Mouse (Mus musculus) CH12.LX (cell line): Measurements from ENCODE around the gene Gpatch3. TPM values are rescaled to one million over a fixed set of nuclear protein-coding genes. Genes with fewer than 3 reads are reported as not detected.
A peak's percentile ranks its signal among the peaks of the same experiment; 100 is the strongest.

Experiments
- DNase-seq: peaks from one replicate; pipeline ENCODE4 v3.0.0-alpha.2; 2013; ENCODE audit errors: extremely low read depth
- H3K27ac ChIP-seq: 2 replicates; pipeline ENCODE4 v1.5.1; 2012; ENCODE audit warnings: low read depth, mild to moderate bottlenecking, control low read depth, moderate library complexity; ENCODE audit not compliant: insufficient read depth
- H3K27me3 ChIP-seq: replicated peaks from 2 replicates; pipeline ENCODE3; 2012; ENCODE audit warnings: inconsistent platforms
- H3K36me3 ChIP-seq, 2 experiments: replicated peaks in 1 of 2; 2 replicates each; pipeline versions ENCODE3 to v1.6.1; 2012; ENCODE audit warnings: inconsistent platforms in 1 of 2, low read length in 1 of 2, mild to moderate bottlenecking in 1 of 2, mixed read lengths in 1 of 2, moderate library complexity in 1 of 2; ENCODE audit not compliant: control insufficient read depth in 1 of 2, insufficient read depth in 1 of 2
- H3K4me1 ChIP-seq, 2 experiments: 2 replicates each; pipeline ENCODE4 v1.6.1; 2012; ENCODE audit warnings: inconsistent platforms in 1 of 2, moderate library complexity in 1 of 2; ENCODE audit not compliant: insufficient read depth in 2 of 2, control insufficient read depth in 1 of 2
- H3K4me2 ChIP-seq: 2 replicates; pipeline ENCODE4 v1.6.1; 2012; ENCODE audit warnings: low read depth, mild to moderate bottlenecking, control low read depth; ENCODE audit not compliant: poor library complexity, insufficient read depth, severe bottlenecking
- H3K4me3 ChIP-seq, 3 experiments: fragments of 150-350 bp in 1 of 3; sonication (generic) in 1 of 3; replicated peaks in 1 of 3; 2 replicates each; pipeline versions ENCODE3 to v1.5.1; 2011 to 2012; ENCODE audit warnings: low read depth in 2 of 3, low read length in 2 of 3, mild to moderate bottlenecking in 2 of 3, moderate library complexity in 2 of 3, control low read depth in 1 of 3, improper control_type of control experiment in 1 of 3, inconsistent platforms in 1 of 3, mixed read lengths in 1 of 3; ENCODE audit not compliant: poor library complexity in 1 of 3
- H3K79me2 ChIP-seq: replicated peaks from 2 replicates; pipeline ENCODE4 v1.6.1; 2012; ENCODE audit warnings: mild to moderate bottlenecking, moderate library complexity; ENCODE audit not compliant: control insufficient read depth, poor library complexity, insufficient read depth, severe bottlenecking; ENCODE audit errors: extremely low read depth
- H3K9ac ChIP-seq: 2 replicates; pipeline ENCODE4 v1.6.1; 2012; ENCODE audit warnings: low read depth, mild to moderate bottlenecking, control low read depth, moderate library complexity; ENCODE audit not compliant: insufficient read depth
- H3K9me3 ChIP-seq: replicated peaks from 2 replicates; pipeline ENCODE3; 2012; ENCODE audit warnings: low read length, inconsistent platforms, mixed read lengths
- BHLHE40 ChIP-seq: IDR thresholded peaks from 2 replicates; pipeline ENCODE4 v1.6.1; 2011; ENCODE audit warnings: mild to moderate bottlenecking, low read depth, low read length, improper control_type of control experiment
- CHD1 ChIP-seq: IDR thresholded peaks from 2 replicates; pipeline ENCODE4 v1.6.1; 2012; ENCODE audit warnings: low read depth, low read length, improper control_type of control experiment, inconsistent platforms
- CHD2 ChIP-seq: IDR thresholded peaks from 2 replicates; pipeline ENCODE4 v1.6.1; 2011; ENCODE audit warnings: low read length, improper control_type of control experiment
- CTCF ChIP-seq, 2 experiments: IDR thresholded peaks in 1 of 2; conservative IDR thresholded peaks in 1 of 2; 2 replicates each; pipeline ENCODE4 v1.5.1; 2011 to 2012; ENCODE audit warnings: low read depth in 2 of 2, low read length in 2 of 2, improper control_type of control experiment in 1 of 2, inconsistent platforms in 1 of 2, mild to moderate bottlenecking in 1 of 2, moderate library complexity in 1 of 2
- ELF1 ChIP-seq: IDR thresholded peaks from 2 replicates; pipeline ENCODE4 v1.6.1; 2014; ENCODE audit warnings: low read depth, mild to moderate bottlenecking, inconsistent platforms, low read length, improper control_type of control experiment
- ETS1 ChIP-seq: conservative IDR thresholded peaks from 2 replicates; pipeline ENCODE4 v1.6.1; 2012; ENCODE audit warnings: low read depth, mild to moderate bottlenecking, inconsistent platforms, low read length, improper control_type of control experiment, moderate library complexity
- IRF4 ChIP-seq: IDR thresholded peaks from 2 replicates; pipeline ENCODE4 v1.6.1; 2014; ENCODE audit warnings: low read depth, mild to moderate bottlenecking, inconsistent platforms, low read length, improper control_type of control experiment
- KAT2A ChIP-seq: IDR thresholded peaks from 2 replicates; pipeline ENCODE4 v1.6.1; 2012; ENCODE audit warnings: low read length, improper control_type of control experiment, inconsistent platforms; ENCODE audit not compliant: insufficient replicate concordance
- MAFK ChIP-seq: IDR thresholded peaks from 2 replicates; pipeline ENCODE4 v1.6.1; 2011; ENCODE audit warnings: low read length, improper control_type of control experiment; ENCODE audit not compliant: insufficient replicate concordance
- MAX ChIP-seq: IDR thresholded peaks from 2 replicates; pipeline ENCODE4 v1.6.1; 2011; ENCODE audit warnings: low read length, improper control_type of control experiment
- MAZ ChIP-seq: IDR thresholded peaks from 2 replicates; pipeline ENCODE4 v1.6.1; 2012; ENCODE audit warnings: low read depth, mild to moderate bottlenecking, inconsistent platforms, low read length, improper control_type of control experiment, moderate library complexity
- MYC ChIP-seq: IDR thresholded peaks from 2 replicates; pipeline ENCODE4 v1.6.1; 2011; ENCODE audit warnings: low read depth, mild to moderate bottlenecking, improper control_type of control experiment, low read length
- POLR2A ChIP-seq: IDR thresholded peaks from 2 replicates; pipeline ENCODE4 v1.6.1; 2011; ENCODE audit warnings: low read depth, mild to moderate bottlenecking, improper control_type of control experiment, low read length
- POLR2AphosphoS2 ChIP-seq: IDR thresholded peaks from 2 replicates; pipeline ENCODE4 v1.6.1; 2011; ENCODE audit warnings: low read depth, low read length, improper control_type of control experiment
- RAD21 ChIP-seq: IDR thresholded peaks from 2 replicates; pipeline ENCODE4 v1.6.1; 2011; ENCODE audit warnings: low read depth, mild to moderate bottlenecking, low read length, improper control_type of control experiment, moderate library complexity
- RCOR1 ChIP-seq: conservative IDR thresholded peaks from 2 replicates; pipeline ENCODE4 v1.6.1; 2012; ENCODE audit warnings: low read depth, mild to moderate bottlenecking, inconsistent platforms, low read length, improper control_type of control experiment
- SIN3A ChIP-seq: IDR thresholded peaks from 2 replicates; pipeline ENCODE4 v1.6.1; 2012; ENCODE audit warnings: low read length, improper control_type of control experiment, inconsistent platforms
- TCF12 ChIP-seq: IDR thresholded peaks from 2 replicates; pipeline ENCODE4 v1.6.1; 2014; ENCODE audit warnings: low read depth, mild to moderate bottlenecking, inconsistent platforms, low read length, improper control_type of control experiment
- UBTF ChIP-seq: IDR thresholded peaks from 2 replicates; pipeline ENCODE4 v1.6.1; 2012; ENCODE audit warnings: low read depth, mild to moderate bottlenecking, inconsistent platforms, low read length, improper control_type of control experiment, moderate library complexity
- USF1 ChIP-seq: IDR thresholded peaks from 2 replicates; pipeline ENCODE4 v1.6.1; 2014; ENCODE audit warnings: low read depth, mild to moderate bottlenecking, inconsistent platforms, low read length, improper control_type of control experiment
- USF2 ChIP-seq: conservative IDR thresholded peaks from 2 replicates; pipeline ENCODE4 v1.6.1; 2011; ENCODE audit warnings: low read depth, low read length, improper control_type of control experiment
- ZC3H11A ChIP-seq: IDR thresholded peaks from 2 replicates; pipeline ENCODE4 v1.6.1; 2012; ENCODE audit warnings: low read depth, mild to moderate bottlenecking, inconsistent platforms, low read length, improper control_type of control experiment
- ZKSCAN1 ChIP-seq: IDR thresholded peaks from 2 replicates; pipeline ENCODE4 v1.6.1; 2012; ENCODE audit warnings: low read depth, inconsistent platforms, low read length, improper control_type of control experiment, borderline replicate concordance
- ZMIZ1 ChIP-seq: IDR thresholded peaks from 2 replicates; pipeline ENCODE4 v1.6.1; 2012; ENCODE audit warnings: low read depth, mild to moderate bottlenecking, inconsistent platforms, low read length, improper control_type of control experiment
- ZNF384 ChIP-seq: IDR thresholded peaks from 2 replicates; pipeline ENCODE4 v1.6.1; 2012; ENCODE audit warnings: low read depth, low read length, improper control_type of control experiment, inconsistent platforms
- dilution Hi-C: fragments of 300-500 bp; cut with MboI; formaldehyde crosslinking; loops from 2 replicates; pipeline ENCODE4 v1.14.3; 2020; ENCODE audit warnings: low sequenced_read_pairs; ENCODE audit not compliant: extremely low pct_unique_long_range_greater_than_20kb, extremely low pct_ligation_motif_present
- in situ Hi-C: fragments of 300-500 bp; cut with MboI; formaldehyde crosslinking; loops from 3 replicates; pipeline ENCODE4 v1.14.3; 2019; ENCODE audit warnings: low sequenced_read_pairs, low pct_ligation_motif_present, low pct_unique_long_range_greater_than_20kb, mixed read lengths
- polyA plus RNA-seq: library from polyadenylated mRNA; unstranded; fragments of >175 nt; gene quantifications from 2 replicates; pipeline ENCODE4 v1.2.1, GENCODE M21; 2012; ENCODE audit warnings: low read depth; ENCODE audit not compliant: insufficient read length
- total RNA-seq, 2 experiments: library from RNA; depleted of rRNA; stranded (reverse); fragments of 300-350 nt in 1 of 2; fragments of >200 nt in 1 of 2; gene quantifications; 2 replicates each; pipeline ENCODE4 v1.2.3; 2012 to 2014

The Gpatch3 gene
- total and polyA plus RNA-seq, 3 experiments, result 7.2 to 20.9 (median 10.8) TPM

GRCm38 (mm10) chr4:133631769-133632411 lies 57.3 kb downstream of the Gpatch3 start (continued):
- TF ChIP-seq MAZ, result no peak
- no peak; the same call in 1 of the 2 replicates for TF ChIP-seq SIN3A
- TF ChIP-seq MYC, result no peak
- TF ChIP-seq ELF1, result no peak
- TF ChIP-seq IRF4, result no peak
- no peak for TF ChIP-seq CHD1

- peaks cover 8 to 45% of the 10 kb centered on the region in 2 experiments for H3K4me1 ChIP-seq
- H3K4me2 ChIP-seq, result peak overlapping the region; percentile 86
- TF ChIP-seq USF2 (no peak), MAFK (no peak), BHLHE40 (no peak), ETS1 (no peak), UBTF (peak; percentile 34), SIN3A (no peak), MAX (no peak), ZC3H11A (no peak)
- no peak overlapping the region for H3K27ac ChIP-seq
- peaks cover 2 to 23% of the 10 kb centered on the region in 2 experiments for H3K36me3 ChIP-seq
- no peaks in the 10 kb centered on the region for H3K9me3 ChIP-seq
- in situ Hi-C loops, result loop anchor here (5.0 kb wide), 1 partner anchor 35 kb away; no protein-coding TSS in a partner anchor
- H3K4me3 ChIP-seq, result peak overlapping the region; percentile 57 to 81 (median 60)
- H3K9ac ChIP-seq, result peak overlapping the region; percentile 95
- no peaks in the 10 kb centered on the region for H3K27me3 ChIP-seq
- DNase-seq, result no peak
- dilution Hi-C loops, result no loop called here
- peaks cover 45% of the 10 kb centered on the region for H3K79me2 ChIP-seq
Measured at GRCm38 (mm10) chr4:133632483-133633327, 58.2 kb downstream of the Gpatch3 start.

- Histone ChIP-seq H3K27me3 (no peaks in the 10 kb centered on the region), H3K36me3 (peaks cover 2 to 20% of the 10 kb centered on the region in 2 experiments), H3K4me2 (no peak overlapping the region), H3K27ac (no peak overlapping the region), H3K4me1 (peaks cover 8 to 37% of the 10 kb centered on the region in 2 experiments), H3K4me3 (peak overlapping the region; percentile 18 to 81 (median 57)), H3K79me2 (peaks cover 38% of the 10 kb centered on the region), H3K9ac (peak overlapping the region; percentile 95), H3K9me3 (no peaks in the 10 kb centered on the region)
- dilution Hi-C loops, result no loop called here
- DNase-seq, result no peak
- in situ Hi-C loops, result loop anchor here (5.0 kb wide), 1 partner anchor 36 kb away; no protein-coding TSS in a partner anchor
- TF ChIP-seq SIN3A (no peak), KAT2A (no peak), TCF12 (0 out of 2 replicates have a peak, but pooled peaks have one; percentile 42), ZMIZ1 (no peak), BHLHE40 (no peak), MAZ (peak; percentile 71; the same call in 1 of the 2 replicates), USF2 (no peak), UBTF (no peak; the same call in 1 of the 2 replicates), USF1 (no peak), ZNF384 (no peak), CHD2 (no peak), POLR2A (peak; percentile 30; the same call in 1 of the 2 replicates), ZKSCAN1 (no peak), POLR2AphosphoS2 (no peak), ELF1 (no peak), MAFK (no peak), CTCF (conservative IDR thresholded peaks at IDR 0.05 in 1 of 2, IDR thresholded peaks at IDR 0.05 in 1 of 2; ENCODE audit: low read depth in 2 of 2, low read length in 2 of 2) (peak in 1 of 2 experiments; percentile 73; a peak in 2 of 4 replicates), RAD21 (no peak), RCOR1 (no peak)
Measured at GRCm38 (mm10) chr4:133633332-133634042, 58.9 kb downstream of the Gpatch3 start.
